Mouse (Mus musculus) hindbrain, embryonic 15.5 days (tissue): ENCODE measurements at regions not wholly inside any gene's neighbourhood (a gene's known extent, or its start where the extent isn't known, plus 50 kb on each side); places are given as distances from the start of the nearest gene placed in this dataset.

Experiments
- ATAC-seq: fragments of 200-750 bp; cut with Nextera tagmentation; 2 replicates; pipeline ENCODE4 v1.8.0; 2017; ENCODE audit warnings: low read depth, moderate number of reproducible peaks, moderate TSS enrichment; ENCODE audit not compliant: low FRiP score
- H3K27ac ChIP-seq: fragments of 300-500 bp; sonication (generic); replicated peaks from 2 replicates; pipeline ENCODE4 v1.5.1; 2015; ENCODE audit warnings: mild to moderate bottlenecking, inconsistent platforms
- H3K27me3 ChIP-seq: fragments of 300-500 bp; sonication (generic); 2 replicates; pipeline ENCODE4 v1.6.1; 2015; ENCODE audit warnings: control low read depth, inconsistent platforms
- H3K36me3 ChIP-seq: fragments of 300-500 bp; sonication (generic); 2 replicates; pipeline ENCODE4 v1.6.1; 2015; ENCODE audit warnings: control low read depth, inconsistent platforms
- H3K4me1 ChIP-seq: fragments of 300-500 bp; sonication (generic); replicated peaks from 2 replicates; pipeline ENCODE4 v1.6.1; 2015; ENCODE audit warnings: control low read depth, inconsistent platforms
- H3K4me2 ChIP-seq: fragments of 300-500 bp; sonication (generic); 2 replicates; pipeline ENCODE4 v1.6.1; 2015; ENCODE audit warnings: moderate library complexity, mild to moderate bottlenecking, inconsistent platforms
- H3K4me3 ChIP-seq: fragments of 300-500 bp; sonication (generic); 2 replicates; pipeline ENCODE4 v1.5.1; 2015; ENCODE audit warnings: mild to moderate bottlenecking, inconsistent platforms
- H3K9ac ChIP-seq: fragments of 300-500 bp; sonication (generic); 2 replicates; pipeline ENCODE4 v1.6.1; 2015; ENCODE audit warnings: inconsistent platforms
- H3K9me3 ChIP-seq: fragments of 300-500 bp; sonication (generic); 2 replicates; pipeline ENCODE4 v1.6.1; 2016; ENCODE audit warnings: control low read depth, inconsistent platforms
- WGBS: fragments of 180-500 bp; shearing (Covaris S2); methylation state at CpG from one replicate; pipeline ENCODE4 v1.1.7; 2015; 5-methylcytosine and 5-hydroxymethylcytosine counted together

- Histone ChIP-seq H3K9ac (no peak overlapping the region), H3K27ac (no peak overlapping the region), H3K27me3 (no peaks in the 10 kb centered on the region), H3K9me3 (no peaks in the 10 kb centered on the region), H3K4me3 (no peak overlapping the region), H3K4me1 (no peaks in the 10 kb centered on the region), H3K36me3 (no peaks in the 10 kb centered on the region), H3K4me2 (no peak overlapping the region)
- 80% methylated on average over 7 of the region's 7 CpGs for WGBS
- ATAC-seq: no peak
Observed at GRCm38 (mm10) chr3:115818734-115819133, 68.9 kb upstream of the Dph5 start.

- no peaks in the 10 kb centered on the region for H3K27me3 ChIP-seq
- no peaks in the 10 kb centered on the region for H3K36me3 ChIP-seq
- 65% methylated on average over 7 of the region's 7 CpGs for WGBS
- H3K9ac ChIP-seq: no peak overlapping the region
- H3K9me3 ChIP-seq: no peaks in the 10 kb centered on the region
- H3K27ac ChIP-seq: no peak overlapping the region
- H3K4me1 ChIP-seq: no peaks in the 10 kb centered on the region
- ATAC-seq: no peak
- no peak overlapping the region for H3K4me2 ChIP-seq
- no peak overlapping the region for H3K4me3 ChIP-seq
Observed at GRCm38 (mm10) chr3:115819401-115820138, 68.1 kb upstream of the Dph5 start.

GRCm38 (mm10) chr3:115820139-115820481 is 67.5 kb upstream of the Dph5 start:
- Histone ChIP-seq H3K4me2 (no peak overlapping the region), H3K4me3 (no peak overlapping the region), H3K9ac (no peak overlapping the region), H3K9me3 (no peaks in the 10 kb centered on the region), H3K27me3 (no peaks in the 10 kb centered on the region), H3K4me1 (no peaks in the 10 kb centered on the region), H3K27ac (no peak overlapping the region), H3K36me3 (no peaks in the 10 kb centered on the region)
- no peak for ATAC-seq
- 70% methylated on average over 8 of the region's 8 CpGs for WGBS

- 97% methylated on average over 2 of the region's 2 CpGs for WGBS
Observed at GRCm38 (mm10) chr3:115821627-115822026, 66.0 kb upstream of the Dph5 start.

GRCm38 (mm10) chr3:115822491-115822890 is 65.1 kb upstream of the Dph5 start:
- Histone ChIP-seq H3K4me3 (no peak overlapping the region), H3K4me2 (no peak overlapping the region), H3K27ac (no peak overlapping the region), H3K9ac (no peak overlapping the region), H3K9me3 (no peaks in the 10 kb centered on the region), H3K4me1 (no peaks in the 10 kb centered on the region), H3K27me3 (no peaks in the 10 kb centered on the region), H3K36me3 (no peaks in the 10 kb centered on the region)
- 53% methylated on average over 6 of the region's 6 CpGs for WGBS
- no peak for ATAC-seq

More at GRCm38 (mm10) chr3:115821627-115822026, 66.0 kb upstream of the Dph5 start:
- no peaks in the 10 kb centered on the region for H3K9me3 ChIP-seq
- no peaks in the 10 kb centered on the region for H3K4me1 ChIP-seq
- no peak overlapping the region for H3K27ac ChIP-seq
- no peaks in the 10 kb centered on the region for H3K36me3 ChIP-seq
- H3K9ac ChIP-seq: no peak overlapping the region
- no peak overlapping the region for H3K4me3 ChIP-seq
- H3K4me2 ChIP-seq: no peak overlapping the region
- no peaks in the 10 kb centered on the region for H3K27me3 ChIP-seq
- no peak for ATAC-seq

GRCm38 (mm10) chr3:115823741-115824140 is 63.9 kb upstream of the Dph5 start:
- Histone ChIP-seq H3K27me3 (no peaks in the 10 kb centered on the region), H3K4me2 (no peak overlapping the region), H3K4me1 (no peaks in the 10 kb centered on the region), H3K36me3 (no peaks in the 10 kb centered on the region), H3K9ac (no peak overlapping the region), H3K9me3 (no peaks in the 10 kb centered on the region), H3K4me3 (no peak overlapping the region), H3K27ac (no peak overlapping the region)
- WGBS: 87% methylated on average over 5 of the region's 5 CpGs
- ATAC-seq: no peak

GRCm38 (mm10) chr3:115824792-115825191 is 62.8 kb upstream of the Dph5 start:
- 61% methylated on average over 2 of the region's 2 CpGs for WGBS
- ATAC-seq: no peak
- H3K9ac ChIP-seq: no peak overlapping the region
- H3K4me3 ChIP-seq: no peak overlapping the region
- no peaks in the 10 kb centered on the region for H3K9me3 ChIP-seq
- H3K36me3 ChIP-seq: no peaks in the 10 kb centered on the region
- no peak overlapping the region for H3K4me2 ChIP-seq
- no peak overlapping the region for H3K27ac ChIP-seq
- H3K27me3 ChIP-seq: no peaks in the 10 kb centered on the region
- H3K4me1 ChIP-seq: no peaks in the 10 kb centered on the region

GRCm38 (mm10) chr3:115835381-115835780 is 52.3 kb upstream of the Dph5 start:
- Histone ChIP-seq H3K36me3 (no peaks in the 10 kb centered on the region), H3K4me2 (no peak overlapping the region), H3K9ac (no peak overlapping the region), H3K4me3 (no peak overlapping the region), H3K27ac (no peak overlapping the region), H3K27me3 (no peaks in the 10 kb centered on the region), H3K4me1 (no peaks in the 10 kb centered on the region), H3K9me3 (no peaks in the 10 kb centered on the region)
- no peak for ATAC-seq

GRCm38 (mm10) chr3:115837617-115838216 is 49.9 kb upstream of the Dph5 start:
- H3K4me1 ChIP-seq: no peaks in the 10 kb centered on the region
- H3K9me3 ChIP-seq: no peaks in the 10 kb centered on the region
- no peak overlapping the region for H3K27ac ChIP-seq
- WGBS: 86% methylated on average over 1 of the region's 1 CpGs
- H3K27me3 ChIP-seq: no peaks in the 10 kb centered on the region
- H3K4me2 ChIP-seq: no peak overlapping the region
- no peak overlapping the region for H3K9ac ChIP-seq
- H3K4me3 ChIP-seq: no peak overlapping the region
- no peaks in the 10 kb centered on the region for H3K36me3 ChIP-seq
- ATAC-seq: no peak
